Mouse (Mus musculus) bone marrow, adult 2 months (tissue): ENCODE measurements at regions not wholly inside any gene's neighbourhood (a gene's known extent, or its start where the extent isn't known, plus 50 kb on each side); places are given as distances from the start of the nearest gene placed in this dataset.

Experiments
- CTCF ChIP-seq: fragments of 200-500 bp; IDR thresholded peaks from 2 replicates; pipeline ENCODE4 v1.5.1; 2011; ENCODE audit warnings: low read length, control low read depth; ENCODE audit not compliant: control insufficient read depth, insufficient read depth
- POLR2A ChIP-seq: fragments of 200-500 bp; IDR thresholded peaks from 2 replicates; pipeline ENCODE4 v1.6.1; 2011; ENCODE audit warnings: low read depth, mild to moderate bottlenecking, control low read depth, low read length, borderline replicate concordance; ENCODE audit not compliant: control insufficient read depth

- TF ChIP-seq CTCF (no peak), POLR2A (no peak)
Observed at GRCm38 (mm10) chr9:113122253-113122749, 585.8 kb downstream of the Pdcd6ip start.
